Mouse (Mus musculus) heart, embryonic 14.5 days (tissue): ENCODE results near the gene Mpp1. TPM values are rescaled to one million over a fixed set of nuclear protein-coding genes. Genes with fewer than 3 reads are reported as not detected.
A peak's percentile ranks its signal among the peaks of the same experiment; 100 is the strongest.
"Not testable (repeated sequence)": the region's sequence is repeated elsewhere in the genome, so short reads cannot be mapped to it uniquely, and the experiment has no call there.

Experiments
- ATAC-seq: fragments of 200-750 bp; cut with Nextera tagmentation; 2 replicates; pipeline ENCODE4 v1.8.0; 2017; ENCODE audit warnings: low read depth, moderate TSS enrichment; ENCODE audit not compliant: insufficient number of reproducible peaks, insufficient read depth, low FRiP score
- H3K27ac ChIP-seq, 2 experiments: fragments of 200-500 bp in 1 of 2; fragments of 300-500 bp in 1 of 2; sonication (generic) in 1 of 2; replicated peaks in 1 of 2; 2 replicates each; pipeline ENCODE4 v1.5.1; 2012 to 2014; ENCODE audit warnings: low read depth in 2 of 2, low read length in 2 of 2, control low read depth in 1 of 2, mild to moderate bottlenecking in 1 of 2, mixed read lengths in 1 of 2; ENCODE audit not compliant: control insufficient read depth in 1 of 2, insufficient read depth in 1 of 2
- H3K27me3 ChIP-seq: fragments of 300-500 bp; sonication (generic); 2 replicates; pipeline ENCODE4 v1.6.1; 2014; ENCODE audit warnings: mild to moderate bottlenecking, low read length, control low read depth; ENCODE audit not compliant: control insufficient read depth, insufficient read depth
- H3K36me3 ChIP-seq: fragments of 300-500 bp; sonication (generic); 2 replicates; pipeline ENCODE4 v1.6.1; 2014; ENCODE audit warnings: mild to moderate bottlenecking, control low read depth, low read length, mixed read lengths; ENCODE audit not compliant: control insufficient read depth, insufficient read depth
- H3K4me1 ChIP-seq, 2 experiments: fragments of 200-500 bp in 1 of 2; fragments of 300-500 bp in 1 of 2; sonication (generic) in 1 of 2; 2 replicates each; pipeline ENCODE4 v1.6.1; 2012 to 2014; ENCODE audit warnings: low read length in 2 of 2, control low read depth in 1 of 2, mixed read lengths in 1 of 2; ENCODE audit not compliant: control insufficient read depth in 2 of 2, insufficient read depth in 2 of 2
- H3K4me2 ChIP-seq: fragments of 300-500 bp; sonication (generic); 2 replicates; pipeline ENCODE4 v1.6.1; 2014; ENCODE audit warnings: mild to moderate bottlenecking, low read length
- H3K4me3 ChIP-seq, 2 experiments: fragments of 200-500 bp in 1 of 2; fragments of 300-500 bp in 1 of 2; sonication (generic) in 1 of 2; 2 replicates each; pipeline ENCODE4 v1.5.1; 2012 to 2014; ENCODE audit warnings: low read length in 2 of 2, mild to moderate bottlenecking in 2 of 2, control low read depth in 1 of 2, low read depth in 1 of 2, moderate library complexity in 1 of 2; ENCODE audit not compliant: control insufficient read depth in 1 of 2, insufficient read depth in 1 of 2
- H3K9ac ChIP-seq: fragments of 300-500 bp; sonication (generic); 2 replicates; pipeline ENCODE4 v1.6.1; 2014; ENCODE audit warnings: mild to moderate bottlenecking, low read length
- H3K9me3 ChIP-seq: fragments of 300-500 bp; sonication (generic); 2 replicates; pipeline ENCODE4 v1.6.1; 2016; ENCODE audit warnings: low read length, control low read depth; ENCODE audit not compliant: control insufficient read depth
- whole genome bisulfite sequencing: fragments of 180-500 bp; shearing (Covaris S2); extraction: QIAGEN DNeasy Blood & Tissue Kit; methylation state at CpG from one replicate; pipeline ENCODE4 v1.1.7; 2014; 5-methylcytosine and 5-hydroxymethylcytosine counted together
- polyA plus RNA-seq: library from polyadenylated mRNA; unstranded; fragments of >200 nt; fragmentation: Nextera tagmentation; extraction: Ambion mirVana; gene quantifications from 2 replicates; pipeline ENCODE4 v1.2.1, GENCODE M21; 2014

The Mpp1 gene
- 28.9 and 31.5 TPM in 2 replicates for polyA plus RNA-seq

DNA sequence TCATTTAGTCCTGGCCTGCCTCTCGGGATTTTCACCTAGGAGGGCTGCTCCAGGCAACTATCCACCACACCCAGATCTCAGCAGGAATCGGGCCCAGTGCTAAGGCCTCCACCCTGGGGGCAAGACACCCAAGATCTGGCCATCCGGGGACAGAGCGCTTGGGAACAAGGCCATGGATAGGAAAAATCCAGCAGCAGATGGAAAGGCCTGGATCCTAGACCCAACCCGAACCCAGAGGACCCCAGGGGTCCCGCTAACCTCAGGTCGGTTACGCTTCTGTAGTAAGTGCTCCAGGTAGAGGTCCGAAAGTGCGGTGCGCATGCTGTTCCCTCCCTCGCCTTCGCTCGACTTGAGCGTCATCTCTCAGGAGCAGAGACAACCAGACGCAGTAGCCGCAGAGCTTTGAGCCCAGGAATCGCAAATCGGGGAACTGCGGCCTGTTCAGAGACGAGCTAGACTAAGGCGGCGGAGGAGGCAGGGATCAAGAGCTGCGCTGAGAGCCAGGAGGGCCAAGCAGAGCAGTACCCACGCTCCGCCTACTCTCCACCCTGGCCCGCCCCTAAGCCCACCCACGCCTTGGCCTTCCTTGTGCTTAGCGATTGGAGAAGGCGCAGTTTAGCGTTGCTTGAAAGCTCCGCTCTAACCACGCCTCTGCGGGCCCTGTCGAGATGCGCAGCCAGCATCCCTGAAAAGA is at the start of gene Mpp1:
TSS of gene Mpp1 (minus strand) at position 550 of the 694 bp plus-strand sequence.
- no peaks in the 10 kb centered on the region for H3K4me1 ChIP-seq
- H3K4me3 ChIP-seq, result peak within 1 kb of the TSS; percentile 53 to 59
- no peaks in the 10 kb centered on the region for H3K9me3 ChIP-seq
- peak within 1 kb of the TSS; percentile 69 for H3K9ac ChIP-seq
- peak within 1 kb of the TSS; percentile 58 for H3K4me2 ChIP-seq
- no peaks in the 10 kb centered on the region; the same call in 1 of the 2 replicates for H3K36me3 ChIP-seq
- 18% methylated on average over 36 of the region's 36 CpGs for WGBS
- peak within 1 kb of the TSS; percentile 24 to 64 for H3K27ac ChIP-seq
- no peaks in the 10 kb centered on the region for H3K27me3 ChIP-seq
- ATAC-seq, result peak; percentile 91

- H3K27me3 ChIP-seq, result no peaks in the 10 kb centered on the region
- ATAC-seq, result no peak
- no peaks in the 10 kb centered on the region for H3K9me3 ChIP-seq
- no peak within 1 kb of the TSS for H3K4me2 ChIP-seq
- H3K4me1 ChIP-seq, result no peaks in the 10 kb centered on the region
- H3K27ac ChIP-seq, result no peak within 1 kb of the TSS
- no peak within 1 kb of the TSS for H3K9ac ChIP-seq
- WGBS, result 69% methylated on average over 1 of the region's 1 CpGs
- H3K36me3 ChIP-seq, result no peaks in the 10 kb centered on the region
- no peak within 1 kb of the TSS for H3K4me3 ChIP-seq
Observed at GRCm38 (mm10) chrX:75163670-75164069, 32.9 kb upstream of the Mpp1 start, which contains the start of gene Smim9. Gene Smim9, minus strand, starts transcription at chrX:75163770.

DNA sequence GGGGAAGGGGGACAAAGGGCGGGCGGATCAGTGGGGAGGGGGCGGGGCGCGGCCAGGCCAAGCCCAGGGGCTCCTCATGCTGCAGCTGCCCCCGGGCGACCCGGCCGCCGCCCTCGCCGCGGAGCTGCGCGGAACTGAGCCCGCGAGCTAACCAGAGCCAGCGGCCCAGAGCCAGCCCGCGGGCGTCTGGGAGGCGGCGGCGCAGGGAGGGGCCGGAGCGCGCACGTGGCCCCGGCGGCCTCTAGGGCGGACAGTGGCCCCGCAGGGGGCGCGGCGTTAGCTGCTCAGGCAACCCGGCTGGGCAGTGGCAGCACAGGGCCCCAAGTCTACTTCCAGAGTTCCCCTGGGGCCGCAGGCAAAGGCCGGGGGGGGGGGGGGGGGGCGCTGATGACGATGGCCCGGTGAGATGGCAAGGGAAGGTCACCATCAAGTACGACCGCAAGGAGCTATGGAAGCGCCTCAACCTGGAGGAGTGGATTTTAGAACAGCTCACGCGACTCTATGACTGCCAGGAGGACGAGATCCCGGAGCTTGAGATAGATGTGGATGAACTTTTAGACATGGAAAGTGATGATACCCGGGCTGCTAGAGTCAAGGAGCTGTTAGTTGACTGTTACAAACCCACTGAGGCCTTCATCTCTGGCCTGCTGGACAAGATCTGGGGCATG is 24.9 kb upstream of the Mpp1 start:
- no peaks in the 10 kb centered on the region for H3K9me3 ChIP-seq
- WGBS, result 18% methylated on average over 37 of the region's 49 CpGs
- peak; percentile 68 for ATAC-seq

GRCm38 (mm10) chrX:75152249-75152648 is 21.4 kb upstream of the Mpp1 start:
- Histone ChIP-seq H3K9ac (no peak overlapping the region), H3K4me2 (no peak overlapping the region), H3K27ac (no peak overlapping the region), H3K36me3 (no peaks in the 10 kb centered on the region), H3K9me3 (no peaks in the 10 kb centered on the region), H3K27me3 (no peaks in the 10 kb centered on the region), H3K4me1 (no peaks in the 10 kb centered on the region), H3K4me3 (no peak overlapping the region)
- 44% methylated on average over 1 of the region's 1 CpGs for WGBS
- no peak for ATAC-seq

More for the DNA sequence above, 24.9 kb upstream of the Mpp1 start:
- Histone ChIP-seq H3K27me3 (no peaks in the 10 kb centered on the region), H3K4me2 (peak overlapping the region; percentile 64), H3K4me3 (peak overlapping the region; percentile 25 to 42), H3K9ac (peak overlapping the region; percentile 48), H3K36me3 (no peaks in the 10 kb centered on the region), H3K4me1 (no peaks in the 10 kb centered on the region), H3K27ac (no peak overlapping the region)

DNA sequence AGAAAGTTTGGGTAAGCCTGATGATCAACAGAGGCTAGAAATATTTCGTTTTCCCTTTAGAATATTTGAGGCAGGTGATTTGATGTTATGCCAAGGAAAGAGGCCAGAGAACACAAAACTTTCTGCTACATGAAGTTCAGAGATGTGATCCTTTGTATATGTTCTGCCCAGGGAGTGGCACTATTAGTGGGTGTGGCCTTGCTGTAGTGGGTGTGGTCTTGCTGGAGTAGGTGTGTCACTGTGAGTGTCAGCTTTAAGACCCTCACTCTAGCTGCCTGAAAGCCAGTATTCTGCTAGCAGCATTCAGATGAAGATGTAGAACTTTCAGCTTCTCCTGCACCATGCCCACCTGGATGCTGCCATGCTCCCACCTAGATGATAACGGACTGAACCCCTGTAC is 19.5 kb upstream of the Mpp1 start:
- no peaks in the 10 kb centered on the region for H3K4me1 ChIP-seq
- no peaks in the 10 kb centered on the region for H3K36me3 ChIP-seq
- 70% methylated on average over 2 of the region's 2 CpGs for WGBS
- no peaks in the 10 kb centered on the region for H3K9me3 ChIP-seq
- H3K9ac ChIP-seq, result no peak overlapping the region
- H3K27me3 ChIP-seq, result no peaks in the 10 kb centered on the region
- no peak overlapping the region for H3K4me3 ChIP-seq
- no peak for ATAC-seq
- no peak overlapping the region for H3K4me2 ChIP-seq
- H3K27ac ChIP-seq, result no peak overlapping the region

DNA sequence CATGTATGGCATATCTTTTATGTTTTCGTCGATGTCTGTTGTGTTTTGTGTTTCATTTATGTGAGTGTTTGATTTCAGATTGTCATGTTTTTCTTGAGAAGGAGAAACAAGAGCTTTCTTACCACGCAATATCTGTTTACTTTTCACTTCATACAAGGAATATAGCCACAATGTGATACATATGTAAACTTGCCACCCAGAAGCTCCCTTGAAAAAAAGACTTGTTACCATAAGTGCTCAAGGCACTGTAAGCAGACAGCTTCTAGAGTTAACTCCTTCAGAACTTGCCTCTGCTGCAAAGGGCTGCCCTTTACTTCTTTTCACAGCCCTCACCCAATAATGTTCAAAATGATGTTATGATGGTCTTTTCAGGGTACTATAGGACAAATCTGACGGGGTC is 17.6 kb upstream of the Mpp1 start:
- 73% methylated on average over 4 of the region's 4 CpGs for WGBS
- Histone ChIP-seq H3K4me1 (no peaks in the 10 kb centered on the region), H3K4me2 (no peak overlapping the region), H3K9me3 (no peaks in the 10 kb centered on the region), H3K27ac (no peak overlapping the region), H3K4me3 (no peak overlapping the region), H3K36me3 (no peaks in the 10 kb centered on the region), H3K9ac (no peak overlapping the region), H3K27me3 (no peaks in the 10 kb centered on the region)
- ATAC-seq, result no peak

DNA sequence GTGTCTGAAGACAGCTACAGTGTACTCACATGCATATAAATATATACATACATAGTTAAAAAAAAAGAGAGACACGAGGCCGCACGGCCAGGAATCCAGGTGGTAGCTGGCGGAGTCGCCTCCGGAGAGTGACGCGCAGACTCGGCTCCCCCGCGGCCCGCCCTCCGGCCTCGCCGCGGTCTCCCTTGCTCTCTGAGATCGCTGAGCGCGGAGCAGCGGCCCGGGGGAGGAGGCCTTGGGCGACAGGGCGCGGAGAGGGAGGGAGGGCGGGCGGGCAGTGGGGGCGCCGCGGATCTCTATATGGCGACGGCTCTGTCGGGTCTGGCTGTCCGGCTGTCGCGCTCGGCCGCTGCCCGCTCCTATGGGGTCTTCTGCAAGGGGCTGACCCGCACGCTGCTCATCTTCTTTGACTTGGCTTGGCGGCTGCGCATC is 12.3 kb upstream of the Mpp1 start:
- not testable (repeated sequence) for H3K27ac ChIP-seq, ATAC-seq, H3K36me3 ChIP-seq, H3K9ac ChIP-seq, H3K4me1 ChIP-seq, H3K27me3 ChIP-seq, H3K9me3 ChIP-seq
- 16% methylated on average over 15 of the region's 42 CpGs for WGBS
- Histone ChIP-seq H3K4me2 (peak overlapping the region; percentile 61), H3K4me3 (peak overlapping the region; percentile 28 to 30)
